Mouse (Mus musculus) liver, embryonic 12.5 days (tissue): ENCODE results near the gene Vav2. TPM values are rescaled to one million over a fixed set of nuclear protein-coding genes. Genes with fewer than 3 reads are reported as not detected.

Experiments used
- ATAC-seq: fragments of 200-750 bp; cut with Nextera tagmentation; 2 replicates; pipeline ENCODE4 v1.8.0; 2017; ENCODE audit warnings: moderate number of reproducible peaks, mild to moderate bottlenecking, moderate library complexity
- H3K27ac ChIP-seq: fragments of 300-500 bp; sonication (generic); 2 replicates; pipeline ENCODE4 v1.5.1; 2016; ENCODE audit warnings: mild to moderate bottlenecking
- H3K27me3 ChIP-seq: fragments of 300-500 bp; sonication (generic); replicated peaks from 2 replicates; pipeline ENCODE4 v1.6.1; 2016; ENCODE audit warnings: mild to moderate bottlenecking, moderate library complexity
- H3K36me3 ChIP-seq: fragments of 300-500 bp; sonication (generic); 2 replicates; pipeline ENCODE4 v1.6.1; 2016; ENCODE audit warnings: mild to moderate bottlenecking, moderate library complexity
- H3K4me1 ChIP-seq: fragments of 300-500 bp; sonication (generic); 2 replicates; pipeline ENCODE4 v1.6.1; 2016
- H3K4me2 ChIP-seq: fragments of 300-500 bp; sonication (generic); 2 replicates; pipeline ENCODE4 v1.6.1; 2016; ENCODE audit warnings: mild to moderate bottlenecking, moderate library complexity
- H3K4me3 ChIP-seq: fragments of 300-500 bp; sonication (generic); 2 replicates; pipeline ENCODE4 v1.5.1; 2016; ENCODE audit warnings: mild to moderate bottlenecking, moderate library complexity
- H3K9ac ChIP-seq: fragments of 300-500 bp; sonication (generic); 2 replicates; pipeline ENCODE4 v1.6.1; 2016; ENCODE audit warnings: mild to moderate bottlenecking, moderate library complexity
- H3K9me3 ChIP-seq: fragments of 300-500 bp; sonication (generic); replicated peaks from 2 replicates; pipeline ENCODE4 v1.6.1; 2016; ENCODE audit warnings: mild to moderate bottlenecking, moderate library complexity
- WGBS: fragments of 180-500 bp; shearing (Covaris S2); methylation state at CpG from one replicate; pipeline ENCODE4 v1.1.7; 2016; ENCODE audit not compliant: insufficient replicate concordance; 5-methylcytosine and 5-hydroxymethylcytosine counted together
- polyA plus RNA-seq: library from polyadenylated mRNA; unstranded; fragments of >200 nt; fragmentation: Nextera tagmentation; extraction: Ambion mirVana; gene quantifications from 2 replicates; pipeline ENCODE4 v1.2.1, GENCODE M21; 2016

Vav2 gene
- polyA plus RNA-seq, 1 experiment from 2014 or later, result 5.8 TPM

DNA sequence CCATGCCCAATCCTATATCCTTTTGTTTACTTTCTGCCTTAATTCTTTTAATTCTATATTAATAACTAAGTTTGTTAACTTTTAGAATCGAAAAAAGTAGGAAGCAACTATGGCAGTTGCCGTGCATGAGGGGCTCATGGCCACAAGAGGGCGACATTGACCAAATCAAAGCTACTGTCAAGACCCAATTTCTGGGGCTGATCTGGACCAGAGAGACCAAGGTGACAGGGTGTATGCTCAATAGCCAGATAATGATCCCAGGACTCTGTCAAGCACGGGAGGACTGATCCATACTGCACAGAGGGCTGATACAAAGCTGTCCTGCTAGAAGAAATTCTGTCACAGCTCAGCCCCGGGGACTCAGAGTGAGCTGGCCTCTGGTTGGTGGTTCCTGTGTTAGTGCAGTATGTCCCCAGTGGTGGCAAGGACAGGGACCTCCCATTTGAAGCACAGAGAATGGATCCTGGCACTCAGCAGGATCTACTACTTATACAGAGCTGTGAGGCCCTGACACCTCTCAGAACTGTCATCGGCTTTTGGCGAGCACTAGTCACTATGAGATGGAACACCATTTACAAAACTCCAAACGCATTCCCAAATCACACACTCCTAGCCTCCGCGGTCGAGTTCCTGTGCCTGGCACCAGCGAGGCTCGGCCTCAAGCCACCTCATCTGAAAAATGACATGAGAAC, 145.8 kb downstream of the Vav2 start:
- H3K27me3 ChIP-seq, result no peaks in the 10 kb centered on the region
- no peak overlapping the region for H3K27ac ChIP-seq
- no peak overlapping the region for H3K9ac ChIP-seq
- no peak overlapping the region for H3K4me2 ChIP-seq
- H3K4me3 ChIP-seq, result no peak overlapping the region
- no peaks in the 10 kb centered on the region for H3K9me3 ChIP-seq
- whole genome bisulfite sequencing, result 64% methylated on average over 13 of the region's 13 CpGs
- no peak for ATAC-seq
- H3K36me3 ChIP-seq, result peaks cover 46% of the 10 kb centered on the region
- H3K4me1 ChIP-seq, result 0 out of 2 replicates have a peak, but pooled peaks cover 2% of the 10 kb centered on the region

GRCm38 (mm10) chr2:27278859-27279258, 148.0 kb downstream of the Vav2 start:
- no peak for ATAC-seq
- Histone ChIP-seq H3K27me3 (no peaks in the 10 kb centered on the region), H3K36me3 (peaks cover 65% of the 10 kb centered on the region), H3K9me3 (no peaks in the 10 kb centered on the region), H3K9ac (no peak overlapping the region), H3K4me1 (no peaks in the 10 kb centered on the region), H3K4me2 (no peak overlapping the region), H3K27ac (no peak overlapping the region), H3K4me3 (no peak overlapping the region)
- WGBS, result 78% methylated on average over 7 of the region's 7 CpGs

- no peak overlapping the region for H3K4me3 ChIP-seq
- H3K27ac ChIP-seq, result no peak overlapping the region
- no peaks in the 10 kb centered on the region for H3K9me3 ChIP-seq
- ATAC-seq, result no peak
- no peaks in the 10 kb centered on the region for H3K27me3 ChIP-seq
- H3K4me2 ChIP-seq, result no peak overlapping the region
- 61% methylated on average over 2 of the region's 2 CpGs for WGBS
- peaks cover 71% of the 10 kb centered on the region for H3K36me3 ChIP-seq
- H3K9ac ChIP-seq, result no peak overlapping the region
- no peaks in the 10 kb centered on the region for H3K4me1 ChIP-seq
Observed at GRCm38 (mm10) chr2:27268325-27268724, 158.5 kb downstream of the Vav2 start.

DNA sequence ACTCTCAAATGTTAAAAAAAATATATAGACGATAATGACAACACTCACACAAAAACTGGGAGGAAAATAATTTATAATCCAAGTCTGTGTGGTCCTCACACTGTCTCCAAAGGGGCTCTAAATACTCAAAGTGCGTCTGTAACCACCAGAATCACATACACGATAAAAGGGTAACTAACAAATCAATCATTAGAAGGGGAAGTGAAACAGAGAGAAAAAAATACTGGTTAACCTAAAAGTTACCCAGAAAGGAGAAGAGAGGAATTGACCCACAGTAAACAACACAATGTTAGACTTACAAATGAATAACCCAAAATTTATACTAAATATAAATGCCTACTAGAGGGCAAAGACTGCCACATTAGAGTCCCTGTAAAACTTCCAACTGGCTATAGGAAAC, 161.0 kb downstream of the Vav2 start:
- Histone ChIP-seq H3K36me3 (peaks cover 61% of the 10 kb centered on the region), H3K4me3 (no peak overlapping the region), H3K4me2 (no peak overlapping the region), H3K9me3 (no peaks in the 10 kb centered on the region), H3K27ac (no peak overlapping the region), H3K4me1 (no peaks in the 10 kb centered on the region), H3K27me3 (no peaks in the 10 kb centered on the region), H3K9ac (no peak overlapping the region)
- 53% methylated on average over 3 of the region's 3 CpGs for WGBS
- no peak for ATAC-seq

GRCm38 (mm10) chr2:27262984-27263383, 163.8 kb downstream of the Vav2 start:
- H3K9me3 ChIP-seq, result no peaks in the 10 kb centered on the region
- WGBS, result 90% methylated on average over 4 of the region's 4 CpGs
- no peaks in the 10 kb centered on the region for H3K4me1 ChIP-seq
- peaks cover 37% of the 10 kb centered on the region for H3K36me3 ChIP-seq
- no peak for ATAC-seq
- H3K9ac ChIP-seq, result no peak overlapping the region
- H3K4me3 ChIP-seq, result no peak overlapping the region
- no peak overlapping the region for H3K27ac ChIP-seq
- H3K4me2 ChIP-seq, result no peak overlapping the region
- no peaks in the 10 kb centered on the region for H3K27me3 ChIP-seq

DNA sequence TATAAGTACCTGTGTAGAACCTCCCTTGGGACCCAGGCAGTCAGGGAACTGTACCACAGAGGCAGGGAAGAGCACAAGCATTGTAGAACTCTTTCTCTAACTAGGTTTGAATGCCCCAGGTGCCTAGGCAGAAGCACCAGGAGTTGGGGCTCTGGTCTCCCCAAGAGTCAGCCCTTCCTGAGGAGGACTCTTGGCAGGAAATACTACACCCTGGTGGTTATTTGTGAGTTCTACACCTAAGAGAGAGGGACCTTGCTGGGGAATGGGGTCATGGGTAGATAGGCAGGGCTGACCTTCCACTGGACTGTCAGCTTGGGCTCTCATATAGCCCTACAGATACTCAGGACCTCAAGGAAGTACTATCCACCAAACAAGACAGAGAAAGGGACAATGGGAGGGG, 175.4 kb downstream of the Vav2 start:
- H3K9me3 ChIP-seq, result no peaks in the 10 kb centered on the region
- H3K4me1 ChIP-seq, result peaks cover 5% of the 10 kb centered on the region; the same call in 1 of the 2 replicates
- H3K9ac ChIP-seq, result no peak overlapping the region
- H3K27ac ChIP-seq, result no peak overlapping the region
- no peak for ATAC-seq
- no peak overlapping the region for H3K4me2 ChIP-seq
- no peak overlapping the region for H3K4me3 ChIP-seq
- H3K36me3 ChIP-seq, result no peaks in the 10 kb centered on the region
- peaks cover 3% of the 10 kb centered on the region for H3K27me3 ChIP-seq

DNA sequence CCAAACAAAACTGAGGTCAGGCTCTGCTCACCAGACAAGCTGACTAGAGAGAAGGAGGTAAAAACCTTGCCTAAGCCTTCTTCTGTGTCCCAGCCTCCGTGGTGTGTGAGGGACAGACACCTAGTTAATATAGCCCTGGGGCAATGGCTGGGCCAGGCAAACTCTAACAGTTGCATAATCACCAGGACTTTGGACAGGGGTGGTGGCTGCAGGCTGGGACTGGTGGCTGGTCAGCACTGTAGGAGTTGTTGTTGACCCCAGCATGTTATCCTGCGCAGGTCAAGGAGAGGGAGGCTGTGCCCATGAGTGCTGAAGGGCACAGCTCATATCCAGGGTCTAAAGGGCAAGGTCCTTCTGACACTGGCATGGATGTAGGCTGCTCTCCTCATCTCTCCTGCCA, 178.6 kb downstream of the Vav2 start, which contains the start of gene Sardh:
Gene Sardh, minus strand, starts transcription at position 127 of the 400 bp plus-strand sequence.
- no peak within 1 kb of the TSS for H3K4me3 ChIP-seq
- ATAC-seq, result peak; percentile 62
- H3K4me2 ChIP-seq, result peak within 1 kb of the TSS; percentile 11; the same call in 1 of the 2 replicates
- peaks cover 9% of the 10 kb centered on the region; the same call in 1 of the 2 replicates for H3K4me1 ChIP-seq
- H3K9ac ChIP-seq, result no peak within 1 kb of the TSS
- H3K27ac ChIP-seq, result peak within 1 kb of the TSS; percentile 71
- WGBS, result 61% methylated on average over 2 of the region's 2 CpGs
- H3K36me3 ChIP-seq, result 0 out of 2 replicates have a peak, but pooled peaks cover 3% of the 10 kb centered on the region
- H3K9me3 ChIP-seq, result no peaks in the 10 kb centered on the region
- no peaks in the 10 kb centered on the region for H3K27me3 ChIP-seq

GRCm38 (mm10) chr2:27247487-27247863, 179.4 kb downstream of the Vav2 start:
- Histone ChIP-seq H3K9me3 (no peaks in the 10 kb centered on the region), H3K36me3 (peaks cover 6% of the 10 kb centered on the region; the same call in 1 of the 2 replicates), H3K9ac (no peak overlapping the region), H3K27me3 (no peaks in the 10 kb centered on the region), H3K27ac (peak overlapping the region; percentile 71), H3K4me1 (peaks cover 9% of the 10 kb centered on the region; the same call in 1 of the 2 replicates), H3K4me3 (no peak overlapping the region), H3K4me2 (no peak overlapping the region)
- 47% methylated on average over 2 of the region's 2 CpGs for WGBS
- peak; percentile 22; the same call in 1 of the 2 replicates for ATAC-seq

GRCm38 (mm10) chr2:27246712-27247486, 179.9 kb downstream of the Vav2 start:
- ATAC-seq, result peak; percentile 79
- no peaks in the 10 kb centered on the region for H3K9me3 ChIP-seq
- H3K4me2 ChIP-seq, result peak overlapping the region; percentile 48
- H3K9ac ChIP-seq, result peak overlapping the region; percentile 27; the same call in 1 of the 2 replicates
- peaks cover 9% of the 10 kb centered on the region; the same call in 1 of the 2 replicates for H3K4me1 ChIP-seq
- 30% methylated on average over 7 of the region's 7 CpGs for WGBS
- no peaks in the 10 kb centered on the region for H3K27me3 ChIP-seq
- peak overlapping the region; percentile 71 for H3K27ac ChIP-seq
- peak overlapping the region; percentile 4 for H3K4me3 ChIP-seq
- H3K36me3 ChIP-seq, result peaks cover 9% of the 10 kb centered on the region; the same call in 1 of the 2 replicates

DNA sequence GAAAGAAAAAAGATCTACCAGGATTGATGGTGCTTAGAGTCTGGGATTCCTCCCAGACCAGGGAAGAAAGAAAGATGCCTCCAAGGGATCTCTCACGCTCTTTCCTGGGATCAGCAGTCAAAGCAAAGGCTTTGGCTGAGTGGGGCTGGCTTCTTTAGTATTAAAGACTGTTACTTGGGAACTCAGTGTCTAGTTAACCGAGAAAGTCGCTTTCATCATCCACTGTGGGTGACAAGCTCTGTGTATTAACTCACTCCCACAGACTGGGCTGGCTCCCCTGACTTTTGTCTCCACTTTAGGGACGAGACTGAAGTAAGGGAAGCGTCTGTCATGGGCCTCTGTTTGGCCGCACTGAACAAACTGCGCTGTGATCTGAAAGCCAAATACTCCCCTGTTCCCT, 180.9 kb downstream of the Vav2 start:
- Histone ChIP-seq H3K9ac (peak overlapping the region; percentile 27; the same call in 1 of the 2 replicates), H3K27ac (no peak overlapping the region), H3K4me1 (peaks cover 9% of the 10 kb centered on the region; the same call in 1 of the 2 replicates), H3K4me3 (peak overlapping the region; percentile 4), H3K36me3 (peaks cover 9% of the 10 kb centered on the region), H3K9me3 (no peaks in the 10 kb centered on the region), H3K4me2 (peak overlapping the region; percentile 48), H3K27me3 (no peaks in the 10 kb centered on the region)
- WGBS, result 44% methylated on average over 7 of the region's 7 CpGs
- no peak for ATAC-seq

DNA sequence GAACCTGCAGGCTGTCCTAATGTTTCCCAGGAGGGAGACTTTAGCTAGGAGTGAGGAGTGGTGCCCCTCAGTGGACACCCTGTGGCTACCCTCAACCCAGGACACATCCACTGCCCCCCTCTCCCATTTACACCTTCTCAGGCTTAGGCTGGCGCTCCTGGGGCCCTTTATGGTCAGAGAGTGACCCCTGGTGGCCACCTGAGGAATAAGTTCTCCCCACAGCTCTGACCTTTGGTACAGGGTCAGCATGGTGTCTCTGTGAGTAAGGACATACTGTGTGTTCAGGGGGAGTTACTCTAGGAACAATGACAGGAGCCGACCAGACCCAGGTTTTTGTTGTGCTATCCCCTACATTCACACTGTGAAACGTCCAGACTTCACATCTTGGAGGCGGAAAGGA, 189.5 kb downstream of the Vav2 start:
- H3K9me3 ChIP-seq, result no peaks in the 10 kb centered on the region
- no peak overlapping the region for H3K27ac ChIP-seq
- H3K9ac ChIP-seq, result no peak overlapping the region
- ATAC-seq, result peak; percentile 44; the same call in 1 of the 2 replicates
- H3K4me2 ChIP-seq, result no peak overlapping the region
- no peak overlapping the region for H3K4me3 ChIP-seq
- 18% methylated on average over 4 of the region's 4 CpGs for WGBS
- H3K27me3 ChIP-seq, result 0 out of 2 replicates have a peak, but pooled peaks cover 2% of the 10 kb centered on the region
- peaks cover 5% of the 10 kb centered on the region; the same call in 1 of the 2 replicates for H3K4me1 ChIP-seq
- peaks cover 9% of the 10 kb centered on the region for H3K36me3 ChIP-seq

- Histone ChIP-seq H3K9me3 (no peaks in the 10 kb centered on the region), H3K9ac (no peak overlapping the region), H3K27ac (no peak overlapping the region), H3K4me2 (no peak overlapping the region), H3K4me1 (peaks cover 9% of the 10 kb centered on the region; the same call in 1 of the 2 replicates), H3K4me3 (no peak overlapping the region), H3K36me3 (peaks cover 8% of the 10 kb centered on the region), H3K27me3 (0 out of 2 replicates have a peak, but pooled peaks cover 2% of the 10 kb centered on the region)
- WGBS, result 18% methylated on average over 3 of the region's 3 CpGs
- no peak for ATAC-seq
Observed at GRCm38 (mm10) chr2:27235729-27236128, 191.1 kb downstream of the Vav2 start.
